Mouse (Mus musculus) CH12.LX (cell line): ENCODE measurements around the gene Faap24.

Experiments used
- CHD2 ChIP-seq: IDR thresholded peaks from 2 replicates; pipeline ENCODE4 v1.6.1; 2011; ENCODE audit warnings: low read length, improper control_type of control experiment
- CTCF ChIP-seq, 2 experiments: IDR thresholded peaks in 1 of 2; conservative IDR thresholded peaks in 1 of 2; 2 replicates each; pipeline ENCODE4 v1.5.1; 2011 to 2012; ENCODE audit warnings: low read depth in 2 of 2, low read length in 2 of 2, improper control_type of control experiment in 1 of 2, inconsistent platforms in 1 of 2, mild to moderate bottlenecking in 1 of 2, moderate library complexity in 1 of 2
- EP300 ChIP-seq: IDR thresholded peaks from 2 replicates; pipeline ENCODE4 v1.6.1; 2011; ENCODE audit warnings: low read length, improper control_type of control experiment
- POLR2A ChIP-seq: IDR thresholded peaks from 2 replicates; pipeline ENCODE4 v1.6.1; 2011; ENCODE audit warnings: low read depth, mild to moderate bottlenecking, improper control_type of control experiment, low read length
- USF1 ChIP-seq: IDR thresholded peaks from 2 replicates; pipeline ENCODE4 v1.6.1; 2014; ENCODE audit warnings: low read depth, mild to moderate bottlenecking, inconsistent platforms, low read length, improper control_type of control experiment

GRCm38 (mm10) chr7:35357621-35358020, 39.0 kb downstream of the Faap24 start:
- TF ChIP-seq CTCF (conservative IDR thresholded peaks at IDR 0.05 in 1 of 2, IDR thresholded peaks at IDR 0.05 in 1 of 2; ENCODE audit: low read depth in 2 of 2, low read length in 2 of 2): no peak
- TF ChIP-seq USF1: no peak
- no peak for TF ChIP-seq EP300
- no peak for TF ChIP-seq POLR2A
- no peak for TF ChIP-seq CHD2
